Mouse (Mus musculus): Measurements from ENCODE around the gene Serpinb9b. TPM values are rescaled to one million over a fixed set of nuclear protein-coding genes. Genes with fewer than 3 reads are reported as not detected.

The Serpinb9b gene
- total RNA-seq, 2 experiments from 2014 or later = not detected

Other genes with a start within 250 kb of the Serpinb9b start
- 100 to 1,000 TPM; 132 to 148 TPM for gene Mylk4, start 243.5 kb upstream of the Serpinb9b start, total RNA-seq (2021)
- gene Wrnip1, start 225.4 kb upstream of the Serpinb9b start, total RNA-seq (2021) = 10 to 100 TPM; 13.0 to 16.4 TPM
- gene D930007J09Rik, start 224.6 kb upstream of the Serpinb9b start, total RNA-seq (2021) = not detected
- 1 to 10 TPM; 7.0 to 9.0 TPM for gene Serpinb1a, start 176.2 kb upstream of the Serpinb9b start, total RNA-seq (2021)
- 1 to 10 TPM; 1.2 TPM for gene Serpinb1c, start 129.2 kb upstream of the Serpinb9b start, total RNA-seq (2021)
- gene Serpinb6b, start 62.2 kb upstream of the Serpinb9b start, total RNA-seq (2021) = 1 to 10 TPM; 2.5 to 3.6 TPM
- 1 to 10 TPM; 3.6 to 3.9 TPM for gene Serpinb9, start 24.2 kb upstream of the Serpinb9b start, total RNA-seq (2021)
- under 1 TPM; 0.14 to 0.25 TPM for gene Serpinb1b, start 51.2 kb downstream of the Serpinb9b start, total RNA-seq (2021)
- gene Serpinb9c, start 132.3 kb downstream of the Serpinb9b start, total RNA-seq (2021) = not detected
- not detected for gene Serpinb9d, start 165.5 kb downstream of the Serpinb9b start, total RNA-seq (2021)
- gene Serpinb9e, start 222.2 kb downstream of the Serpinb9b start, total RNA-seq (2021) = not detected

Data from gastrocnemius, postnatal 10 days (tissue).